Mouse (Mus musculus): ENCODE data around the gene Gm11492.
A peak's percentile ranks its signal among the peaks of the same experiment; 100 is the strongest.

Gm11492 gene

GRCm38 (mm10) chr11:87566501-87566900, at the start of gene Gm11492:
Gene Gm11492 (plus strand): TSS chr11:87566653.
- no peak for DNase-seq (ENCODE audit: low spot score in 2 of 2)

DNA sequence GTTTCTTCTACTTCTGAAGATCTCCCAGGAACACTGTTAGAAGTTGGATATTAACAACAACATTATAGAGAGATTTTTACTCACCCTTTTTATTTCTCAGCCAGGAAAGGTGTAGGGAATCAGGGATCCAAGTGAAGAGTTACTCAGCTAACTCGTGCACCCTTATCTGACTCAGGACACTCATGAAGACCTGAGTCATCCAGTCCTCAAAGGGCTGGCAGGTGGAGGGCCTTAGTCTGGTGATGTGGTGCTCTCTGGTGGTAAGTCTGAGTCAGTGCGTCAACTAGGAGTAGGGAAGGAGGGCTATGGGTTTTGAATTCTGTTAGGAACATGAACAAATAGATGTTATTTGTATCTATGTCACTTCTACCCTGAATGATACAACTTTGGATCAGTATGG, 47.2 kb upstream of the Gm11492 start:
- peak in 1 of 2 experiments; percentile 50 for DNase-seq (ENCODE audit: low spot score in 2 of 2)

DNA sequence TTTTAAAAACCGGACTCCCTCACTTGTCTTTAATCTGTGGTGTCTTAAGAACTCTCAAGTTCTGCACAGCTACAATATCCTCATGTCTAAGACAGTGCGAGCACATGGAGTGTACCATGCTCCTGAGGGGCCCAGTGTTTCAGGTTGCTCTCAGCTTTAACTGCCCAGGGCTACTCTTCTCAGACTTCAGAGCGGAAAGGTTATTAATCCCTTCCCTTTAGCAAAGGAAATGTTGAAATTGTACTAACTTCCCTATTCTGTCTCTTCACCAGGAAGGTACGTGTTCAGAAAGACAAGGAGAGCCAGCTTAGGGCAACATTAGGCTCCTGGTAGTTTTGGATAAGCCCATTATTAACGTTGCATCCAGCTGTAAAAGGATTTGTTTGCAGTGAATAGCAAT, 43.0 kb upstream of the Gm11492 start:
- DNase-seq (ENCODE audit: low spot score in 2 of 2) = no peak

DNA sequence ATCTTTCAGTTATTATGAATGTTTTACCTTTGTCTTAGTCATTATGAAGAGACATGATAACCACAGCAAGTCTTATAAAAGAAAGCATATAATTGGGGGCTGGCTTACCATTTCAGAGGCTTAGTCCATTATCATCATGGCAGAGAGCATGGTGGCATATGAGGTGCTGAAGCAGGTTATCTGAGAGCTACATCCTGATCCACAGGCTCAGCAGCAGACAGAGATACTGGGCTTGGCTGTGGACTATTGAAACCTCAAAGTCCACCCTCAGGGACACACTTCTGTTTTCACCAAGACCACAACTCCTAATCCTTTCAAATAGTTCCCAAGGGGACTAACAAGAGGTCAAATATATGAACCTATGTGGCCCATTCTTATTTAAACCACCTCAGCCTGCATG, 42.5 kb upstream of the Gm11492 start:
- no peak for DNase-seq (ENCODE audit: low spot score in 2 of 2)

DNA sequence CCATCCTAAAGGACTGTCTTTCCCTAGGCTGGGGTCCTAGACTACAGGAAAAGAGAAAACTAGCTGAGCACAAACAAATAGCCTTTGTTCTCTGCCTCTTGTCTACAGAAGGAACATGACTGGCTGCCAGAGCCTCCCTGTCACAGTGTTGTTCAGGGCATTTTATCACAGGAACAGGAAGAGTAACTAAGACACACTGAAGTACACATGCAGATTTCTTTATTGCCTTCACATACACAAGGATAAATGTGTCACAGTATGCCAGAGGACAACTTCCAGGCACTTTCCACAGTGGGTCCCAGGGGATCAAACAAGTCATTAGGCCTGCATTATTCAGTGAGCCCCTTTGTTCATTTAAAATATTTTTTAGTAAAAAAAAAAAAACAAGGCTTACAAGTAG, 41.7 kb upstream of the Gm11492 start:
- no peak for DNase-seq (ENCODE audit: low spot score in 2 of 2)

GRCm38 (mm10) chr11:87527364-87527763, 39.1 kb upstream of the Gm11492 start:
- DNase-seq (ENCODE audit: low spot score in 2 of 2) = no peak

DNA sequence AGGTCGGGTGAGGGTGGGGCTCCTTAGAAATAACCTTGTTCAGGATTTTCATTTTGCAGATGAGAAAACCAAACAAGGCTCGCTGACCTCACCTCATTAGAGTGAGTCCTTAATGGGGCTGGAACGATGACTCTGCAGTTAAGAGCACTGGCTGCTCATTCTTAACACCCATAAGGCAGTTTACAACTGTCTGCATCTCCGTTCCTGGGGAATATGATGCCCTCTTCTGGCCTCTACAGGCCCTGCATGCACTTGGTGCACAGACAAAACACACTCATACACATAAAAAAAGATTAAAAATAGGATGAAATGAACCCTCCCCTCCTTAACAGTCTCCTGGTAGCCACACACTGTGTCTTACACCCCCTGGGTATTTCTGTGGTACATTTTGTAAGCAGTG, 38.5 kb upstream of the Gm11492 start:
- DNase-seq (ENCODE audit: low spot score in 2 of 2) = peak in 1 of 2 experiments; percentile 24

DNA sequence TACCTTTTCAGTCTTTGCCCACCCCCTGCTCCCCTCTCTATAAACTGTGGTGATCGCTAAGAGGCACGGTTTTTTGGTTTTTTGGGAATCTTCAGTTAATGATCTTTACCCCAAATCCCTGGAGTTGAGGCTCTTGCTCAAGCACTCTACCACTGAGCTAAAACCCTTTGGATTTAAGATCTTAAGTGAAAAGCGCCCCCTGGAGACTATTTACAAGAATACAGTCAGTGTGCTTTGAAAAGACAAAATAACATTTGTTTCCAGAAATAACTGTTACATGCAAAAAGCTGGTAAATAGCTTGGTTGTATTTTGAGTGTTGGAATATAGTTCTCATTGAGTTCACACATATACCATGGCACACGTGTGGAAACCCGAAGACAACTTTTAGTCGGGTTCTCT, 34.8 kb upstream of the Gm11492 start:
- no peak for DNase-seq (ENCODE audit: low spot score in 2 of 2)

GRCm38 (mm10) chr11:87542285-87542684, 24.2 kb upstream of the Gm11492 start:
- no peak for DNase-seq (ENCODE audit: low spot score in 2 of 2)

DNA sequence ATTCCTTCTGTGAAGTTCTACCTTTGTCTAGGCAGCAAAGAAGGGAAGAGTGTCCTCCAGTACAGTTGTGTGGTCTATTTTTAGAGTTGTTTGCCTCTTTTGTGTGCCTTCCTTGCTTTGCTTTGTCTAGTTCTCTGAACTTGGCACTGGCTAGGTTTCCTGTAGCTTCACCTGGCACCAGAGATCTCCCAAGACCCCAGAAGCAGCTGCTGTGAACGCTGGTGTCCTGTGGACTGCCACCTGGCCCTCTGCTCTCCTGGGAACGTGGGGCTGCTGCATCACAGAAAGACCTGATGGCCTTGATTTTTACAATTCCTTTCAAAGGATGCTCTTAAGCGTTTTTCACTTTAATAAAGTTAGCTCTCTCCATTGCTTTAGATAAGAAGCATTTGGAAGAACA, 23.5 kb upstream of the Gm11492 start:
- DNase-seq (ENCODE audit: low spot score in 2 of 2) = no peak

DNA sequence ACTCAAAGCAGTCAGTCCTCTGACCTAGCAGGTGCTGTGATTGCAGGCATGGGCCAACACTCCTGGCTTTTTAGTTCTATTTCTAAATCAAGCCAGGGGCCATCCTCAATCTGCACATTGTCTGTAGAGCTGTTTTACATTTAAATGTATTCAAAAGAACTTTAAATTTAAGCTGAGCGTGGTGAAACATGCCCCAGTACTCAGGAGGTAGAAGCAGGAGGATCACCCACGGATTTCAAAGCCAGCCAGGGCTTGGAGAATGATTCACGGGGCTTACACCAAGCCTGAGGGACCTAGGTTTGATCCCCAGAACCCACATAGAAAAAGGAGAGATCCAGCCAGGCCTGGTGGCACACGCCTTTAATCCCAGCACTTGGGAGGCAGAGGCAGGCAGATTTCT, 13.1 kb upstream of the Gm11492 start:
- DNase-seq (ENCODE audit: low spot score in 2 of 2) = no peak

GRCm38 (mm10) chr11:87554386-87554785, 12.1 kb upstream of the Gm11492 start:
- DNase-seq (ENCODE audit: low spot score in 2 of 2) = no peak

DNA sequence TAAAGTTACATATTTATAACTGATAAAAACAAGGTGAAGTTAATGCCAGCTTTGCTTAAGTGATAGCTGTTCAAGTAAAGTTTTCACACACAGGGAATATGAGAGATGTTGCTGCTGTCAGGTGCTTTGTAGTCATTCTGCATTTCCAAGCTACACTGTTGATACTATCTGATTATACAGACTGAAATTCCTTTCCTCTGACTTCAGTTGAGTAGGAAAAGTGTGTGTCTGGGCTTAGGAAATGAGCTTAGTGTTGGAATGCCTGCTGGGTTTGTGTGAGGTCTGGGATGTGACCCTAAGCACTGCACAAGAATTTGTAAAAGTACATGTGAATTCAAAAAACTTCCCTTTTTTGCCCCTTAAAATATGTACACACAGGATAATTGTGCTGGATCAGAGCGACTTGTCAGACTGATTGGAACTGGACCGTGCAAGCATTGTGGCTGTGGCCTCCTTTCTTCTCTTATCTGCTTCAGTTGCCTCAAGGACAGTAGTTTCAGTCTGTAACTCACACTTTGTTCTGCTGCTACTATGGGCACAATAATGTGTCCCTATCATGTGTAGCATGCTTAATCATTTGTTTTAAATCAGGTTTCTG, 11.2 kb upstream of the Gm11492 start:
- DNase-seq (ENCODE audit: low spot score in 2 of 2) = no peak

GRCm38 (mm10) chr11:87561208-87561607, 5.2 kb upstream of the Gm11492 start:
- no peak for DNase-seq (ENCODE audit: low spot score in 2 of 2)

- no peak for DNase-seq (ENCODE audit: low spot score in 2 of 2)
Measured at GRCm38 (mm10) chr11:87568255-87568953, 2.0 kb downstream of the Gm11492 start, which contains the start of gene Sept4. Gene Sept4 (plus strand): TSS chr11:87568903.

DNA sequence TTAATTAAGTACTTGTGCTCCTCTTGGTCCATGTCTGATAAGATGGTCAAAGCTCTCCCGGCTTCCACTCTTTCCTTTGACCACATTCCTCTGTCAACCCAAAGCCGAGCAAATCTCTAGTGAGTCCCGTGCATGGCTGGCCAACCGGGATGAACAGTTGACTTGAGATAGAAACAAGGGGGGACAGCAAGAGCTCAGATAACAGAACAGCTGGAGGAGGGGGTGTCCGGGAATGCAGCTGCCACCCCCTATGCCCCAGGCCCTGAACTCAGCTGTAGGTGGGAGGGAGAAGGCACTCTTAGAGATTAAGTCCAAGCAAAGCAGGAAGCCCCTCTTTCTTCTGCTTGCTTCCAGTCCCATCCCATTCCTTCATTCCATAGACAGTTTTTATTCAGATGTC, 4.3 kb downstream of the Gm11492 start:
- no peak for DNase-seq (ENCODE audit: low spot score in 2 of 2)

GRCm38 (mm10) chr11:87571361-87571950, 5.0 kb downstream of the Gm11492 start:
- DNase-seq (ENCODE audit: low spot score in 2 of 2) = no peak

GRCm38 (mm10) chr11:87573751-87574150, 7.3 kb downstream of the Gm11492 start:
- DNase-seq (ENCODE audit: low spot score in 2 of 2) = no peak

- no peak for DNase-seq (ENCODE audit: low spot score in 2 of 2)
Measured at GRCm38 (mm10) chr11:87574520-87575180, 8.2 kb downstream of the Gm11492 start.

GRCm38 (mm10) chr11:87577601-87578248, 11.3 kb downstream of the Gm11492 start:
- no peak for DNase-seq (ENCODE audit: low spot score in 2 of 2)

DNA sequence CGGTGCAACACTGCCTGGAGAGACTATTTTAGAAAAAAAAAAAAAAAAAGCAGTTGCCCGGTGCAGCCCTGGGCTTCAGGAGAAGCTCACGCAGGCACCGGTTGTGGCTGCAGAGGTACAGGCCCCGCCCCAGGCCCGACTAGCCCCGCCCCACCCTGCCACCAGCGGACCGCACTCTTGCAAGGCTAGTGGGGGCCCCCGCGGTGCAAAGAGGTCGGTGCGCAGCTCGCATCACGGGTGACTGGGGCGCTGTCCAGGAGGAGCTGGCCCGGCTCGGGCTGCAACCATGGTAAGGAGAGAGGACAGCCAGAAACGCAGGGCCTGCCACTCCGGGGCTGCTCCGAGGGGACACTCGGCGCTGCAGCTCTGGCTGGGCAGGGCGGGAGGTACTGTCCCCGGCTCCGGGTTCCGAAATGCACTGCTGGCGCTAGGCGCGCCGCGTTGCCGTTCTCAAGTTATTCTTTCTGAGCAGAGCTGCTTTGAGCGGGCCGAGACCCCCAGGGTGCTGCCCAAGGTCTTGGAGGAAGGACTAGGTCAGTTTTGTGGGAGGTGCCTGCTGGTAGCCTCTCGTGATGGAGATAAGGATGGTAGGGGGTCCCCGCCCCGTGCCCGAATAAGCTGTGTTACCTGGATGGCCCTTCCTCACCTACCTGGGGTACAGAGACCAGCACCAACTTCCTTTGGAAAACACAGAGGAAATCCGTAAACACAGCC, 12.0 kb downstream of the Gm11492 start:
- peak; percentile 57 to 79 for DNase-seq (ENCODE audit: low spot score in 2 of 2)

All from spleen, postnatal 10 days (tissue).